Mouse (Mus musculus) right cerebral cortex, adult 18-20 months (tissue): ENCODE measurements at regions not wholly inside any gene's neighbourhood (a gene's known extent, or its start where the extent isn't known, plus 50 kb on each side); places are given as distances from the start of the nearest gene placed in this dataset.

ENCODE experiments used
- DNase-seq: peaks from one replicate; pipeline ENCODE4 v3.0.0; 2022; ENCODE audit warnings: mixed read lengths

DNA sequence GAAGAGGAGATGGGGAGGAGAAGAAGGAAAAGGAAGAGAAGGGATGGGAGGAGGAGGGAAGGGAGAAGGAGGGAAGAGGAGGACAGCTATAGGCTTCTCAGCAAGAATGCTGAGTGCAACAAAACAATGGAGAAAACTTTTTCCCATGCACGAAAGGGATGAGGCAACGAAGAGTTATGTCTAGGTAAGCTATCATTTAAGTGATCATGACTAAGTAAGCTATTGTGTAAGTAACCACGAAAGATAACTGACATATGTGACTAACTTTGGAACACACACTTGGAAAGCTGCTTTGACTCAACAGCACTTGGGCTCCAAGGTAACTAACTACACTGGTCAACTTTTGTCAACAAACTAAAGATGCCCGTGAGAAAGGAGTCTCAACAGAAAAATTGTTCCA, 50.9 kb upstream of the Fstl1 start:
- no peak for DNase-seq

DNA sequence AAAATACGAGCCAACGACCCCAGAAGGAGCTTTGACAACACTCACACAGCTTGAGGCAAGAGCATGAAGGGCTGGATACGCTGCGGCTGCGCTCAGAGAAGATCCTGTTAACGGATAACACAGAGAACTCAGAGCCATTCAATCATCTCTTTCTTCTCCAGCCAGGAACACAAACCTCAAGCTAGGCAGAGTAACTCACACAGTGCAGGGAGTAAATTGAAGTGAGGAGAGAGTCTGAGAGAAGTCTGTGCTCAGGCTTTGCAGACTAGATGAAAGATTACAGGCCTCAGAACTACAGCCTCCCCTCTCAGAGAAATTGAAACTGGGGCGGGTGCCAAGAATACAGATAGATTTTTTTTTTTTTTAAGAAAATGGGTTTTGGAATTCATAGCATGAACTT, 60.9 kb upstream of the Ndufb4 start:
- no peak for DNase-seq

DNA sequence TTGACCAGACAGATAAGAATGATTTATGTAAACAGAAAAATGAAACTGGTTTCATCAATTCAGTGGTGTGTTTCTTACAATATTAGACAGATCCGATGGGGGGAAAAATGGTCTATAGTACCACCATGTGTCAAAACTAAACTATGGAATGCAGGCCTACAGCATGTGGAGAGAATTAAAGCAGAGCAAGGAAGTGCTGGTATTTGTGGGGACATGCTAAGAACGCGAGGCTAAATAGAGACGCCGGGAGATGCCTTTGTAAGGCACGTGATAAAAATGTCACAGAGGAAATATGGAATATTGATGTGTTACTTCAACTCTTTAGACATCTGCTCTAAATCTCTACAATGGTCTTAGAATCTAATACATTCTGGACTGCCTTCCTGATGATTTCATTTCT, 60.0 kb upstream of the Ndufb4 start:
- DNase-seq = no peak

- DNase-seq = no peak
Measured at GRCm38 (mm10) chr16:37706242-37706923, 52.1 kb upstream of the Ndufb4 start.

- DNase-seq = no peak
Measured at GRCm38 (mm10) chr16:37705209-37705608, 51.0 kb upstream of the Ndufb4 start.

- peak; percentile 73 for DNase-seq
Measured at GRCm38 (mm10) chr16:37704461-37705155, 50.4 kb upstream of the Ndufb4 start.
